Mouse (Mus musculus): ENCODE measurements around the gene Dlk2.

Dlk2 gene

GRCm38 (mm10) chr17:46327413-46327905 is 30.2 kb downstream of the Dlk2 start:
- no peak for DNase-seq

GRCm38 (mm10) chr17:46327906-46328534 is 30.8 kb downstream of the Dlk2 start, which contains the start of gene Abcc10:
Gene Abcc10 (minus strand): TSS chr17:46328352.
- DNase-seq = peak; percentile 95 to 98

- DNase-seq = no peak
Observed at GRCm38 (mm10) chr17:46328723-46329122, 31.5 kb downstream of the Dlk2 start.

GRCm38 (mm10) chr17:46336475-46336874 is 39.3 kb downstream of the Dlk2 start:
- DNase-seq = no peak

GRCm38 (mm10) chr17:46341208-46341607 is 44.0 kb downstream of the Dlk2 start:
- DNase-seq = no peak

GRCm38 (mm10) chr17:46351026-46351700 is 53.9 kb downstream of the Dlk2 start:
- no peak for DNase-seq

Measured in cerebellum, adult 18-20 months (tissue).